ENCODE assay signal across 8 mouse cellular contexts in genomic region chr12:86855670-86856069, GRCm38 (mm10). TPM values are rescaled to one million over a fixed set of nuclear protein-coding genes. Genes with fewer than 3 reads are reported as not detected.
DNase-seq lines count a peak whose midpoint lies in the region; ATAC-seq and TF ChIP-seq lines count a peak whose summit lies in the region.

No protein-coding gene starts in this region.

- intact Hi-C loops in left cerebral cortex, adult 2 months (cut with DNase I) = loop anchor here (2.0 kb wide), 1 partner anchor 29 kb away; no protein-coding TSS in a partner anchor

- 4% methylated on average over 11 of the region's 11 CpGs for WGBS in heart, embryonic 12.5 days
- WGBS in midbrain, embryonic 13.5 days = 11% methylated on average over 11 of the region's 11 CpGs

- ATAC-seq in heart, embryonic 12.5 days (ENCODE audit: insufficient number of reproducible peaks, low FRiP score) = peak; percentile 85
- ATAC-seq in midbrain, embryonic 13.5 days = peak; percentile 81

- peaks cover 56% of the 10 kb centered on the region for H3K4me1 ChIP-seq in heart, embryonic 12.5 days (replicated peaks)
- H3K4me1 ChIP-seq in midbrain, embryonic 13.5 days (replicated peaks) = peaks cover 38% of the 10 kb centered on the region

- no peak for TF ChIP-seq CTCF in left cerebral cortex, adult 2 months (IDR thresholded peaks at IDR 0.05)

- H3K36me3 ChIP-seq in heart, embryonic 12.5 days = no peaks in the 10 kb centered on the region
- no peaks in the 10 kb centered on the region for H3K36me3 ChIP-seq in midbrain, embryonic 13.5 days

- H3K4me3 ChIP-seq in left cerebral cortex, adult 2 months = no peak overlapping the region
- no peak overlapping the region for H3K4me3 ChIP-seq in heart, embryonic 12.5 days
- no peak overlapping the region for H3K4me3 ChIP-seq in midbrain, embryonic 13.5 days (replicated peaks)

- H3K27me3 ChIP-seq in heart, embryonic 12.5 days (replicated peaks) = no peaks in the 10 kb centered on the region
- H3K27me3 ChIP-seq in midbrain, embryonic 13.5 days = no peaks in the 10 kb centered on the region

- H3K9ac ChIP-seq in heart, embryonic 12.5 days = 0 out of 2 replicates have a peak overlapping the region, but pooled peaks have one; percentile 14
- H3K9ac ChIP-seq in midbrain, embryonic 13.5 days (replicated peaks) = peak overlapping the region; percentile 36; the same call in 1 of the 2 replicates

- H3K27ac ChIP-seq in left cerebral cortex, adult 2 months = no peak overlapping the region; the same call in 1 of the 2 replicates
- H3K27ac ChIP-seq in heart, embryonic 12.5 days (ENCODE audit: poor library complexity, severe bottlenecking) = peak overlapping the region; percentile 72
- peak overlapping the region; percentile 59 for H3K27ac ChIP-seq in midbrain, embryonic 13.5 days

- H3K9me3 ChIP-seq in heart, embryonic 12.5 days (replicated peaks) = 0 out of 2 replicates have a peak, but pooled peaks cover 2% of the 10 kb centered on the region
- no peaks in the 10 kb centered on the region for H3K9me3 ChIP-seq in midbrain, embryonic 13.5 days

- DNase-seq in left cerebral cortex, adult 2 months (ENCODE audit: extremely low spot score in 1 of 2, low spot score in 2 of 2) = peak; percentile 63 to 73
- DNase-seq in left cerebral cortex, adult 9 months (ENCODE audit: low spot score in 2 of 2) = no peak
- DNase-seq in embryo, embryonic 11 days = peak; percentile 92
- peak; percentile 86 to 92 for DNase-seq in kidney, postnatal 4 days
- DNase-seq in yolk sac, embryonic 10.5 days (ENCODE audit: low spot score) = peak; percentile 80
- no peak for DNase-seq in cerebellum, adult 11 months

- H3K4me2 ChIP-seq in heart, embryonic 12.5 days = peak overlapping the region; percentile 45
- peak overlapping the region; percentile 33 for H3K4me2 ChIP-seq in midbrain, embryonic 13.5 days (replicated peaks)

RNA-seq across cellular contexts. Expression of gene Irf2bpl, which starts 28.9 kb away (rescaled TPM):
- total RNA-seq in left cerebral cortex, adult 2 months (2021) = 10 to 100 TPM; 74.3 to 80.8 TPM
- 57.8 and 59.5 TPM in 2 replicates for polyA plus RNA-seq in heart, embryonic 12.5 days (2016; fragmentation: Nextera tagmentation; extraction: Ambion mirVana)
- polyA plus RNA-seq in midbrain, embryonic 13.5 days (2015; fragmentation: Nextera tagmentation; extraction: Ambion mirVana) = 65.3 and 75.5 TPM in 2 replicates

Comparison
In these comparisons a context has a peak if more than half of its experiments do, and no peak if none do; other contexts are left out.
1. DNase-seq: peak in left cerebral cortex, adult 2 months (2 of 2), embryo, embryonic 11 days (single experiment), kidney, postnatal 4 days (2 of 2) and yolk sac, embryonic 10.5 days (single experiment); none in left cerebral cortex, adult 9 months (0 of 2) and cerebellum, adult 11 months (single experiment).